Comparison of ENCODE assay signal across 18 mouse cellular contexts in genomic region chr5:74833887-74834286, GRCm38 (mm10).
"Had no signal": no experiment of that assay in that cellular context is flagged by ENCODE, and none has a peak within 500 bp of the region (broad histone marks: within the 10 kb centered on the region; RNA-seq: fewer than 3 reads in every experiment).

No protein-coding gene starts in this region.

- H3K27me3 ChIP-seq: midbrain, embryonic 13.5 days; neural tube, embryonic 13.5 days; neural tube, embryonic 15.5 days had no signal

- H3K36me3 ChIP-seq: midbrain, embryonic 10.5 days; midbrain, embryonic 13.5 days; neural tube, embryonic 13.5 days; neural tube, embryonic 15.5 days had no signal

- H3K4me2 ChIP-seq: lung, embryonic 14.5 days; midbrain, embryonic 13.5 days; neural tube, embryonic 13.5 days; neural tube, embryonic 15.5 days had no signal

- ATAC-seq: midbrain, embryonic 13.5 days; midbrain, embryonic 16.5 days had no signal

- H3K9me3 ChIP-seq: midbrain, embryonic 10.5 days; neural tube, embryonic 13.5 days; neural tube, embryonic 15.5 days had no signal

- H3K4me3 ChIP-seq: midbrain, embryonic 10.5 days; midbrain, embryonic 13.5 days; myocyte; neural tube, embryonic 13.5 days; neural tube, embryonic 15.5 days had no signal

- H3K9ac ChIP-seq: lung, embryonic 14.5 days; midbrain, embryonic 13.5 days; neural tube, embryonic 13.5 days; neural tube, embryonic 15.5 days had no signal

- DNase-seq: lung, adult 18-20 months; lung, embryonic 14.5 days; lung, postnatal 10 days; lung, postnatal 4 days; retina, postnatal 1 day; right cerebral cortex, adult 18-20 months; right cerebral cortex, postnatal 25 days; right cerebral cortex, postnatal 4 days; spleen, adult 18-20 months; thymus, adult 18-20 months; thymus, postnatal 14 days; thymus, postnatal 36 days had no signal

- H3K4me1 ChIP-seq: midbrain, embryonic 10.5 days; midbrain, embryonic 13.5 days; neural tube, embryonic 13.5 days; neural tube, embryonic 15.5 days had no signal

- H3K27ac ChIP-seq: midbrain, embryonic 10.5 days; midbrain, embryonic 13.5 days; neural tube, embryonic 13.5 days; neural tube, embryonic 15.5 days had no signal
